Mouse (Mus musculus) MN1 (cell line): ENCODE measurements around the gene Uncx.

Experiments
- DNase-seq: peaks from one replicate; pipeline ENCODE4 v3.0.0-alpha.2; 2016; ENCODE audit warnings: low spot score

Gene Uncx

DNA sequence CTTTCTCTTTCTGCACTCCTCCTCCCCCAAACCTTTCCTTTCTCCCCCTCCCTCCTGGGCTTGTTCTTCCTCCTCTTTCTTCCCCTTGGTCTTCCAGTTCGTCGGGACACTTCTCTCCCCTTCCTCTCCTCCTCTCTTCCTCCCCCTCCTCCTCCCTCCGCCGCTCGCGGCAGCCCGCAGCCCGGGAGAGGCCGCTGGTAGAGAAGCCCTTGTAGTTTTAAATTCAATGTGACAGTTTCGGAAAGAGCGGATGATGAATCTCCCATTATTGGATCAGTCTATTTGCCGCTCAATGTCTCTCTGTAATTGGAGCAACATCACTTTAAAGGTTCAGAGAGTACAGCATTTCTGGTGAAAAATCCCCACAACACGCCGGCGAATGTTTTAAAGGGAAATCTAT lies at the start of gene Uncx:
Gene Uncx, plus strand, starts transcription at position 281 of the 400 bp plus-strand sequence.
- no peak for DNase-seq

DNA sequence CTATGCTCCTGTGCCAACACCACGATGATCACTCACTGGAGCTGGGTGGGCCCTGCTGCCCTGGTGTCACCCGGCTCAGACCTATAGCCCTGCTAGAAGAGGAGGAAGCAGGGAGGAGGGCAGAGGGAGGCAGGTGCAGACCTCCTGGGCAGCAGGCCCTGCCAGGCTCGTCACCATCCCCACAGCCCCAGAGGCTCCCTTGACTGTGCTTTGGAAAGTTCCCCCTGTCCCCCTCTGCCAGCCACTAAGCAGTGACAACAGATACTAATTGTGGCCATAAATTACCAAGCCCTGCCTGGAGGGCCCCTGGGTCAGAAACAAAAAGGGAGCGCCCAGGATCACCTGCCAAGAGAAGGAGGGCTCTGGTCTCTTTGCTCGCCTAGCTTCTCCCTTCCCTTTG lies 49.6 kb upstream of the Uncx start:
- DNase-seq = no peak

DNA sequence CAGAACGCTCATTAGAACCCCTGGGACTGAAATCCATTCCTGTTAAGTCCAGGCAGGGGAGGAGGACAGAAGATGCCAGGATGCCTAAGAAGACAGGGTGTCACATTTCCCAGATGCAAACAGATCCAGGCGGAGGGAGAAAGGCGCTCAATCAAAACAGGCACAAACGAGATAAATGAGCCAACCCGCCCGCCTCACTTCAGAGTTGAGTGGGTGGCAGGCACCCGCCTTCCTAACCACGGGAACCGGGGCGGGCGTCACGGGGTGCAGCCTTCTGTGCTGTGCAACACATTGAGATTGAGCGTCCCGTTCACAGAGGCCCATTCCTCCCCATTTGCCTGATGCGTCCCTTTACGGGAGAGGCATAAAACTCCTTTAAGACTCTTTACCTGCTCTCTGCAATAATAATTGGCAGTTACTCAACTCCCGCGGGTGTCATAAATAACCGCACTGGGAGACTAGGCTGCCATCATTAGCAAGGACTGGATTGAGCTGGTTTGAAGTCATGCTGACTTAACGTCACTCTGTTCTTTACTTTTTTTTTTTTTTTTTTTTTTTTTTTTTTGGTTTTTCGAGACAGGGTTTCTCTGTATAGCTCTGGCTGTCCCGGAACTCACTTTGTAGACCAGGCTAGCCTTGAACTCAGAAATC lies 48.1 kb upstream of the Uncx start:
- peak; percentile 68 for DNase-seq

DNA sequence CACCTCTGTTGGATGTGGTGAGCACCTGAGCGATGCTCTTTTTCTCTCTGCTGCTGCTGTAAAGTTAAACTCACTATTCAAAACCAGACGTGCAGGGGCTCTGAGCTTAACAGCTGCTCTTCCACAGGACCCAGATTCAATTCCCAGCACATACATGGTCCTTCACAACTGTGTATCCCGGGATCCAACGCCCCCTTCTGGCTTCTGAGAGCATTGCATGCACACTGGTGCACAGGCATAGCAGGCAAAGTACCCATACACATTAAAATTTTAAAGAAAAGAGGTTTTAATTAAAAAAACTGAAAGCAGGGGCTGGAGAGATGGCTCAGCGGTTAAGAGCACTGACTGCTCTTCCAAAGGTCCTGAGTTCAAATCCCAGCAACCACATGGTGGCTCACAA lies 46.4 kb upstream of the Uncx start:
- DNase-seq = no peak

GRCm38 (mm10) chr5:139498791-139499190 lies 44.5 kb upstream of the Uncx start:
- DNase-seq = no peak

DNA sequence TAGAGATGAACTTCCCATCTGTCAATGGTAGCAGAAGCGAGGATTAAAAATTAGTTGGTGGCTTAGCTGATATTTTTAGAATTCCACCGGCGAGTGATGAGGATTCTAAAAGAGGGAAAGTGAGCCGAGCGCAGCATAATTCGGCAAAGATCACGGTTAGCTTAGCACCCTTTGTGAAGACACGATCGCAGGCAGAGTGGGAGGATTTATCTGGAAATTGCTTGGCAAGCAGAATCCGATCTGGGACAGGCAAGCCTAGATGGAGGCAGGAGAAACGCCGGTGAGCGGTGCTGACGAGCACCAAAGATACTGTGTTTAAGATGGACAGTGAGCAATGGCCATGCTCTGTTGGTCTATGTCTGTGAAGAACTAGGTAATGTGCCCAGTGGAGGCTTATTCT lies 41.0 kb upstream of the Uncx start:
- no peak for DNase-seq

- DNase-seq = peak; percentile 83
These were observed 38.2 kb upstream of the Uncx start for GRCm38 (mm10) chr5:139505073-139505606.

DNA sequence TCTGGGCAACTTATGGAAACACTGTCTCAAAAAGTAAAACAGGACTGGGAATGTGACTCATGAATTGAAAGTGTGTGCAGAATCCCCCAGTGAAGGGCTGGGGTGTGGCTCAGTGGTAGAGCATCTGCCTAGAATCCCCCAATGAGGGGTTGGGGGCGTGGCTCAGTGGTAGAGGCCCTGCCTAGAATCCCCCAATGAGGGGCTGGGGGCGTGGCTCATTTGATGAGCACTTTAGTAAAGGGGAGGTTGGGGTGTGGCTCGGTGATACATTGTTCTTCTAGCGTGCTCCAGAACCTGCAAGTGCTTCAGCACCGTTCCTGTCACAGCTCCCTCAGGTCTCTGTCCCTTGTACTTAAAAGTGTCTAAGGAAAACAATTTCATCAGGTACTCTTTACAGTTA lies 37.1 kb upstream of the Uncx start:
- DNase-seq = no peak

- no peak for DNase-seq
These were observed 32.5 kb upstream of the Uncx start for GRCm38 (mm10) chr5:139510682-139511366.

- DNase-seq = no peak
These were observed 31.1 kb upstream of the Uncx start for GRCm38 (mm10) chr5:139512201-139512600.

GRCm38 (mm10) chr5:139516281-139516680 lies 27.0 kb upstream of the Uncx start:
- DNase-seq = no peak

DNA sequence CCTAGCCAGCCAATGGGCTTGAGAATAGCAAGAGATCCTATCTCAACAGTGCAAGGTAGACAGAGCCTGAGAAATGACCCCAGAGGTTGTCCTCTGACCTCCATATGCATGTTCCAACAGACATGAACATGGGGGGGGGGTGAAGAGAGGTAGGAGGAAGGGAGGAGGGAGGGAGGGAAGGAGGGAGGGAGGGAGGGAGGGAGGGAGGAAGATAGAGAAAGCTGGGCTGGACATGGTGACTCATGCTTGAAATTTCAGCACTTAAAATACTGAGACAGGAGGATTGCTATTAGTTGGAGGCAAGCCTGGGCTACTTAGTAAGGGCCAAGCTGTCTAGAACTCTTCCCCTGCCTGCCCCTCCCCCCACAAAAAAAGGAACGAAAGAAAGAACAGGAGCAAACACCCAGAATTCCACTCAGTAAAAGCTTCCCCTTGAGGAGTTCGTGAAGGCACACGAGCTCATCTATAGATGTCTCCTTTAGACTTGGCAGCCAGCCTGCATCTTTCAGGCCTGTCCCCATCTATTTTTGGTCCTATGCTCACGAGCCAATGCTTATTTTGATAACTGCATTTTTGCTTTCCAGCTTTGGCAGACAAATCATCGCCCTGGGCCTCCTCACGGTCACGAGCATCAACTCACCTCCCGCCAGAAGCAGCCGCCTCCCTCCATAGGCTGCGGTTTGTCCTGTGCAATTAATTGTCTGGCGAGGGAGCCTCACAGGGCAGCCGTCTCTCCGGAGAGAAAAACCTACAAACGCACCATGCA lies 23.0 kb upstream of the Uncx start:
- no peak for DNase-seq

DNA sequence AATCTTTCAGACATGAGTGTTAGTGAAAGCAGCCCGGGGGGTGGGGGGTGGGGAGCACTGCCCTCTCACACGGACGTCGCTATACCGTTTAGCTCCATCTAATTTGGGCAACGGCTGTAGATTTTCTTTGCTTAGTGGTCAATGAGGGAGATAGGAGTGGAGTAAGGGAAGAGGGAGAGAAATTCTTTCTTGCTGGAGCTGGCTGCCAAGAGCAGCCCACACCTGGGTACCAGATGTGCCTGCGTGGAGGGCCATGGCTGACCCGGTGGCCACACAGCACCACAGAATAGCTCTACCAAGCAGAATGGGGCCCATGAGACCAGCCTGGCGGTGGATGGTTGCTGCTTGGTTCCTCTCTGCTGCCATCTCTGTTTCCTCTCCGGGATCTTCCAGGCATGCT lies 21.3 kb upstream of the Uncx start:
- no peak for DNase-seq

DNA sequence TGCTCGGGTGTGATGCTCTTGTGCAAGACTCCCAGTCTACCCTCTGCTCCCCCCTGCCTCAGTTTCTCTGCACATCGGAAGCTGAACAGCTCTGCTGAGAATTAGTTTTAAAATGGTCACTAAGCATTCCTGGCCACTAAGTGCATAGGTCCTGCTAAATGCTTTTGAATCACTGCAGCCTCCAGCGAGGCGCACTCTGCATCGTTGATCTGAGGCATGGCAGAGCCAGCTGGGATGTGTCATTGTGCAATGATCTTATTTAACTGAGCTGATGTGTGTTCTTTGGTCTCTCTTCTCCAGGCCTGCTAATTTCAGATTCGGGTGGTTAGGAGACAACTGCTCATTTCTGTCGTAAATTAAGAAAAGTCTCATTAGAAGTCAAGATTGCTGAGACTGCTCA lies 14.4 kb upstream of the Uncx start:
- DNase-seq = peak; percentile 34

DNA sequence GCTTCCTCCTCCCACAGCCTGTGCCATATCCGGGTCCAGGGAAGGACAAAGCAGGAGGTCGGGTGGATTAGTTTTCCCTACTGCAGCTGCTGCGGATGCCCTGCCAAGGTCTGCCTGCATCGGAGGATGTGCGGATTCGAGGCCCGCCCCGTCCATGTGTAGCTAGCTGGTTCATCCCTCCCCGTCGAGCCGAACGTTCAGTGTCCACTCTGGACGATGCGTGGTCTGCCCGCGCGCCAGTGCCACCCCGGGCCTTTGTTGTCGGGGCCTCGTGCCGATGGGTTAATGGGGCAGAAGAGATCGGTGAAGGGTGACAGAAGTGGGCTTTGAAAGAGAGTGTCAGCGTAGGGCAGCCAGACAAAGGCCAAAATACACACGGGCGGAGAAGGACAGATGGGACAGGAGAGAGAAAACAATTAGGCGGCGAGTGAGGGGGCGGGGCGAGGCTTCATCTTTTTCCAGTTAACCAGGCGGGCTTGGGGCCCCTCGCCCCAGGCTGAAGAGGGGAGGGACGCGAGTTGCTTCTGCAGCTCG lies 7.8 kb upstream of the Uncx start:
- no peak for DNase-seq

GRCm38 (mm10) chr5:139536211-139536910 lies 6.9 kb upstream of the Uncx start:
- DNase-seq = peak; percentile 66

DNA sequence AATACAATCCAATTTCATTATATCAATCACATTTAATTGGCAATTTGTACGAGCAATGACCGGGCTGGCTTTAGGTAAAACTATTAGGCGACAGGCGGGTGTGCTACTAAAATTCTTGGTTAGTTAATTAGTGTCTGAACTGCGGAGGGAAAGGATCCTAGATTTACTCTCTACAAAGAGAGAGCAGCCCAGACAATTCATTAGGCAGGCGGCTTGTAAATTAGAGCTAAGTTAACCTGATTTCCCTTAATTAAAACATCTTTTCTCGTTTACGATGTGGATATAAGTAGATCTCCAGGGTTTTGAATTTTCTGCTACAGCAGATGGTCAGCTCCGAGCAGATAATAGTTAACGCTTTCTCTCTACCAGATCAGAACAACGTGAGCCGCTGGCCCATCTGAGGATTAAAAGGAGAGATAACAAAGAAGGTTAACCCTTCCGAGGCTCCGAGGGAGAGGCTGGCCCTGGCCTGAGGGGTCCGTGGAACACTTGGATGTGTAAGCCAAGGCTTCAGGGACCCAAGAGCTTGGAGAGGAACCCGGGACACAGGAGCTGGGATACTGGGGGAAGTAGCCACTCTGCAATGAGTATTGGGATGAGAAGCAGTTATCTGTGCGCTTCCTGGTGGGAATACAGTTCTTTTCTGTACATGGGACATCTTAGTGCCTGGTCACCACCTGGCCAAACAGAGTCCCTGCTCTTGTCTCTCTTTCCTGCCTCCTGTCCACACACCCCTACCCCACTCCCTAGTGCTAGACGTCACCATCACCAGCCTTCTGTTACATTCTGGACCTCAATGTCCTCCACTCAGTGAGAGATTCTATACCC lies 6.2 kb upstream of the Uncx start:
- peak; percentile 34 for DNase-seq

- no peak for DNase-seq
These were observed 5.6 kb upstream of the Uncx start for GRCm38 (mm10) chr5:139537739-139538135.

DNA sequence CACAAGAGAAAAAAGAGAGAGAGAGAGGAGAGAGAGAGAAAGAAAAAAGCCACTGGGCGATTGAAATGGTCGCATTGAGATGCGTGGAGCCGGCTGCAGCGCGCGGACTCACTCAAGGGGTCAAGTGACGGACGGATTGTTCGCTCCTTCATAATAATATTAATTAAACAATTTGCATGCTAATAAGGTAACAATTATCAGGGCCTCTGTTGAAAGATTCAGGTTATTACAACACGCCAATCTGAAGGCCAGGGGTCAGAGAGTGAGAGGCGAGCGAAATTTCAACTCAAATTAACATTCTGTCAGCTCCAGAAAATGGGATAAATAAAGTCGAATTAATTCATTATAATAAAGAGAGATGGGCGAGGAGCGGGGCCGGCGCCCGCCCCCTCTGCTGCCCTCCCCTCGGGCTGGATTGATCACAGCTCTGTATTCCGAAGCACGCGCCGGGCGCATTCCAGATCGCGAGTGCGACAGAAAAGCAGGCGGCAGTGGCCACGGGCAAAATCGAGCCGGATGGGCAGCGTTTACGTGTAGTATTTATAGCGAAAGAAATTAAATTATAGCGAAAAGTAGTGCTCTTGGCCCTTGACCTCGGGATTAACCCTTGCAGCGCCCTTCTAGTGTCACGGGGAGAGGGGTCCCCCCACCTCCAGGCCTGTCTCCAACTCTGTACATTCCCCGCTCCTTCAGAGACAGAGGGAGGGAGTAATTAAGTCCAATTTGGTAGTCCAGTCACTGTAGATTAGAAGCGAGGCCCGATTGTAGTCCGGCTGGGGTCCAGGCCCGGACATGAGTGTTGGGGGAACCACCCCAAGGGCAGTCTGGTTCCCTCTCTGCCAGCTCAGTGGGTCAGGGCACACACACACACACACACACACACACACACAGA lies 1.9 kb upstream of the Uncx start:
- DNase-seq = no peak

DNA sequence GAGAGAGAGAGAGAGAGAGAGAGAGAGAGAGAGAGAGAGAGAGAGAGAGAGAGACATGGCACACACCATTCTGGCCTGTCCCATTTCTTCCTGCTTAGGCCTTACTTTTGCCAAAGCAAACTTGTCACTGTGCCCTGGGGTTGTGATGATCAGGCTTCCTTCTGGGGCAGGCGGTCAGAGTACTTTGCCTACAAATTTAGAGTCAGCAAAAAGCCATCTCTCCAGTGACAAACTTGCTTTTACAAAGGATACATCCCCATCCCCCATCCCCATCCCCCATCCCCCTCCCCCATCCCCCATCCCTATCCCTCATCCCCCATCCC lies 1.3 kb upstream of the Uncx start:
- DNase-seq = no peak
